Comparison of ENCODE assay signal across 22 mouse cellular contexts in the genomic region with DNA sequence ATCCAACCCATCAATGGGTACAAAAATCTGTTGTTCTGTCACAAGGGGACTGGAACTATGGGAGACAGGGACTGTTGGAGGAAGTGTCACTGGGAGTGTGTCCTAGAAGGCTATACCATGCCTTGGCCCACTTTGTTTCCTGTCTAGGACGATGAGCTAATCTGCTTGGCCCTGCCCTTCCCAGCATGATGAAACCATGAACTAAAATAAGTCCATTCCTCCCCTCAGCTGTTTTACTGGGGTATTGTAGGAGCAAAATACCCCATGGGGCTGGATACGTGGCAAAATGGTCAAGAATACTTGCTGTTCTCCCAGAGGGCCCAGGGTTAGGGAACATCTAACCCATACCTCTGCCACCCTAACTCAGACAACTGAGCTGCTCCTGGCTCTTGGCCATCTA. TPM values are rescaled to one million over a fixed set of nuclear protein-coding genes. Genes with fewer than 3 reads are reported as not detected.
"Had no signal": no experiment of that assay in that cellular context is flagged by ENCODE, and none has a peak within 500 bp of the region (broad histone marks: within the 10 kb centered on the region; RNA-seq: fewer than 3 reads in every experiment).

No protein-coding gene starts in this region.

- H3K4me2 ChIP-seq: kidney, embryonic 15.5 days; liver, embryonic 13.5 days; lung, embryonic 15.5 days; midbrain, embryonic 13.5 days; neural tube, embryonic 12.5 days; neural tube, embryonic 15.5 days had no signal

- H3K36me3 ChIP-seq: kidney, embryonic 15.5 days; liver, embryonic 13.5 days; lung, embryonic 15.5 days; midbrain, embryonic 13.5 days; neural tube, embryonic 12.5 days; neural tube, embryonic 15.5 days had no signal

- H3K27me3 ChIP-seq: kidney, embryonic 15.5 days; liver, embryonic 13.5 days; lung, embryonic 15.5 days; neural tube, embryonic 15.5 days had no signal

- H3K27ac ChIP-seq: kidney, embryonic 15.5 days; left cerebral cortex, adult 2 months; liver, embryonic 13.5 days; lung, embryonic 15.5 days; midbrain, embryonic 13.5 days; neural tube, embryonic 12.5 days; neural tube, embryonic 15.5 days; stomach, postnatal 0 days had no signal

- H3K4me3 ChIP-seq: kidney, embryonic 15.5 days; left cerebral cortex, adult 2 months; liver, embryonic 13.5 days; lung, embryonic 15.5 days; midbrain, embryonic 13.5 days; neural tube, embryonic 12.5 days; neural tube, embryonic 15.5 days had no signal

- H3K9ac ChIP-seq: kidney, embryonic 15.5 days; liver, embryonic 13.5 days; lung, embryonic 15.5 days; midbrain, embryonic 13.5 days; neural tube, embryonic 12.5 days; neural tube, embryonic 15.5 days had no signal

- DNase-seq: kidney, adult 11 months; kidney, adult 8-10 months; kidney, postnatal 10 days; kidney, postnatal 36 days; layer of hippocampus, postnatal 36 days; liver, embryonic 13.5 days; lung, postnatal 4 days; right cerebral cortex, adult 18-20 months; right cerebral cortex, postnatal 14 days; right cerebral cortex, postnatal 4 days; thymus, adult 2 months; thymus, postnatal 14 days; thymus, postnatal 4 days had no signal

- ATAC-seq: midbrain, embryonic 13.5 days had no signal

- H3K9me3 ChIP-seq: kidney, embryonic 15.5 days; liver, embryonic 13.5 days; lung, embryonic 15.5 days; midbrain, embryonic 13.5 days; neural tube, embryonic 12.5 days; neural tube, embryonic 15.5 days had no signal

RNA-seq across cellular contexts. Expression of gene Bdkrb2, which starts 15.0 kb away (rescaled TPM):
- polyA plus RNA-seq: liver, adult 2 months; liver, embryonic 13.5 days had no signal

RNA-seq across cellular contexts. Expression of gene Bdkrb1, which starts 54.9 kb away (rescaled TPM):
- polyA plus RNA-seq: limb, embryonic 11.5 days; liver, adult 2 months; neural tube, embryonic 12.5 days; neural tube, embryonic 15.5 days had no signal
